In the genomic region with DNA sequence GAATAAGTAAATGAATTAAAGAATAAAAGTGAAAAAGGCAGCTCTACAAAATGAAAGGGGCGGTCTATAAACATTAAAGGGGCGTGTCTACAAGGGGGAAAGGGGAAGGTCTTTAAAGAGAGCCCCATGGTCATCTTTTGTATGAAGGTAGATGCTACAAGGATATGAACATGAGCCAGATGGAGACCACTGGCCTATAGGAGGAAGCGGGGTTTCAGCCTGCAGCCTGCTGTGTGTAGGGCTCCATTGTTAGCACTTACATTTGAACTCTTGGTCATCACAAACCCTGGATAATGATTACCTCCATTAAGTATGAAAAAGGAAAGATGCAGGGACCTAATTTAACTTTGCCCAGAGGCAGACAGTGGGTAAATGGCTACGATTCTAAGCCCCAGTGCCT, we compare ENCODE assay signal across 33 mouse cellular contexts.
"Had no signal": no experiment of that assay in that cellular context is flagged by ENCODE, and none has a peak within 500 bp of the region (broad histone marks: within the 10 kb centered on the region; RNA-seq: fewer than 3 reads in every experiment).

No protein-coding gene starts in this region.

- ATAC-seq: liver, embryonic 12.5 days; liver, postnatal 0 days; lung, postnatal 0 days; midbrain, embryonic 13.5 days; midbrain, embryonic 15.5 days; midbrain, embryonic 16.5 days had no signal

- H3K27ac ChIP-seq: limb, embryonic 10.5 days; limb, embryonic 12.5 days; limb, embryonic 13.5 days; limb, embryonic 15.5 days; liver, embryonic 12.5 days; liver, embryonic 13.5 days; liver, embryonic 14.5 days; liver, embryonic 15.5 days; lung, embryonic 15.5 days; macrophage; midbrain, embryonic 10.5 days; midbrain, embryonic 12.5 days; midbrain, embryonic 13.5 days; midbrain, embryonic 15.5 days; neural tube, embryonic 12.5 days; neural tube, embryonic 13.5 days had no signal

- H3K9me3 ChIP-seq: limb, embryonic 10.5 days; limb, embryonic 12.5 days; limb, embryonic 13.5 days; limb, embryonic 15.5 days; liver, embryonic 12.5 days; liver, embryonic 13.5 days; liver, embryonic 15.5 days; lung, embryonic 15.5 days; midbrain, embryonic 10.5 days; midbrain, embryonic 12.5 days; midbrain, embryonic 13.5 days; midbrain, embryonic 15.5 days; neural tube, embryonic 12.5 days; neural tube, embryonic 13.5 days had no signal

- H3K27me3 ChIP-seq: limb, embryonic 12.5 days; limb, embryonic 13.5 days; limb, embryonic 15.5 days; liver, embryonic 12.5 days; liver, embryonic 13.5 days; liver, embryonic 15.5 days; lung, embryonic 15.5 days; midbrain, embryonic 12.5 days; midbrain, embryonic 13.5 days; midbrain, embryonic 15.5 days; neural tube, embryonic 12.5 days; neural tube, embryonic 13.5 days had no signal

- DNase-seq: left cerebral cortex, postnatal 4 days; liver; liver, embryonic 13.5 days; liver, postnatal 0 days; lung, adult 18-20 months; lung, adult 2 months; lung, embryonic 14.5 days; lung, postnatal 10 days; lung, postnatal 14 days; lung, postnatal 36 days; lung, postnatal 4 days; midbrain, embryonic 14.5 days had no signal

- H3K4me2 ChIP-seq: limb, embryonic 12.5 days; limb, embryonic 13.5 days; limb, embryonic 15.5 days; liver, embryonic 11.5 days; liver, embryonic 12.5 days; liver, embryonic 13.5 days; liver, embryonic 15.5 days; lung, embryonic 14.5 days; lung, embryonic 15.5 days; midbrain, embryonic 11.5 days; midbrain, embryonic 12.5 days; midbrain, embryonic 13.5 days; midbrain, embryonic 15.5 days; neural tube, embryonic 12.5 days; neural tube, embryonic 13.5 days had no signal

- H3K4me3 ChIP-seq: limb, embryonic 10.5 days; limb, embryonic 12.5 days; limb, embryonic 13.5 days; limb, embryonic 15.5 days; liver, embryonic 12.5 days; liver, embryonic 13.5 days; liver, embryonic 15.5 days; lung, embryonic 15.5 days; megakaryocyte, embryonic 14.5 days; midbrain, embryonic 10.5 days; midbrain, embryonic 12.5 days; midbrain, embryonic 13.5 days; midbrain, embryonic 15.5 days; myocyte; neural tube, embryonic 12.5 days; neural tube, embryonic 13.5 days had no signal

- H3K4me1 ChIP-seq: limb, embryonic 10.5 days; limb, embryonic 12.5 days; limb, embryonic 13.5 days; limb, embryonic 15.5 days; liver, embryonic 12.5 days; liver, embryonic 13.5 days; liver, embryonic 15.5 days; midbrain, embryonic 10.5 days; midbrain, embryonic 12.5 days; midbrain, embryonic 13.5 days; midbrain, embryonic 15.5 days; neural tube, embryonic 12.5 days; neural tube, embryonic 13.5 days had no signal

- H3K36me3 ChIP-seq: limb, embryonic 10.5 days; limb, embryonic 12.5 days; limb, embryonic 13.5 days; limb, embryonic 15.5 days; liver, embryonic 12.5 days; liver, embryonic 13.5 days; liver, embryonic 15.5 days; lung, embryonic 15.5 days; midbrain, embryonic 10.5 days; midbrain, embryonic 12.5 days; midbrain, embryonic 13.5 days; midbrain, embryonic 15.5 days; neural tube, embryonic 12.5 days; neural tube, embryonic 13.5 days had no signal

- H3K9ac ChIP-seq: limb, embryonic 12.5 days; limb, embryonic 13.5 days; limb, embryonic 15.5 days; liver, embryonic 12.5 days; liver, embryonic 13.5 days; liver, embryonic 14.5 days; liver, embryonic 15.5 days; liver, postnatal 0 days; lung, embryonic 14.5 days; lung, embryonic 15.5 days; midbrain, embryonic 12.5 days; midbrain, embryonic 13.5 days; midbrain, embryonic 15.5 days; neural tube, embryonic 12.5 days; neural tube, embryonic 13.5 days had no signal
